Mouse (Mus musculus) liver, adult 2 months (tissue): Measurements from ENCODE around the gene Cipc. TPM values are rescaled to one million over a fixed set of nuclear protein-coding genes. Genes with fewer than 3 reads are reported as not detected.

Experiments used
- DNase-seq: peaks from one replicate; pipeline ENCODE4 v3.0.0-alpha.2; 2011; ENCODE audit warnings: low read depth, low spot score; ENCODE audit errors: extremely low read depth
- H3K27ac ChIP-seq: fragments of 200-500 bp; replicated peaks from 2 replicates; pipeline ENCODE4 v1.5.1; 2012; ENCODE audit warnings: low read depth, mild to moderate bottlenecking, control low read depth, inconsistent platforms, low read length; ENCODE audit not compliant: insufficient read depth
- H3K27me3 ChIP-seq: fragments of 200-500 bp; 2 replicates; pipeline ENCODE4 v1.6.1; 2012; ENCODE audit warnings: mild to moderate bottlenecking, moderate library complexity, low read length, inconsistent platforms; ENCODE audit not compliant: control insufficient read depth, insufficient read depth
- H3K36me3 ChIP-seq: fragments of 200-500 bp; 2 replicates; pipeline ENCODE4 v1.6.1; 2012; ENCODE audit warnings: low read length, inconsistent platforms; ENCODE audit not compliant: control insufficient read depth, insufficient read depth
- H3K4me1 ChIP-seq: fragments of 200-500 bp; 2 replicates; pipeline ENCODE4 v1.6.1; 2011; ENCODE audit warnings: low read length; ENCODE audit not compliant: control insufficient read depth, insufficient read depth
- H3K4me3 ChIP-seq: fragments of 200-500 bp; 2 replicates; pipeline ENCODE4 v1.5.1; 2011; ENCODE audit warnings: low read depth, mild to moderate bottlenecking, control low read depth, low read length, moderate library complexity; ENCODE audit not compliant: insufficient read depth
- H3K79me2 ChIP-seq: fragments of 200-500 bp; 2 replicates; pipeline ENCODE4 v1.6.1; 2012; ENCODE audit warnings: inconsistent platforms, mild to moderate bottlenecking, low read length, moderate library complexity; ENCODE audit not compliant: control insufficient read depth, insufficient read depth
- H3K9ac ChIP-seq: fragments of 200-500 bp; 2 replicates; pipeline ENCODE4 v1.6.1; 2012; ENCODE audit warnings: low read depth, mild to moderate bottlenecking, control low read depth, inconsistent platforms, low read length
- CTCF ChIP-seq: fragments of 200-500 bp; IDR thresholded peaks from 2 replicates; pipeline ENCODE4 v1.5.1; 2011; ENCODE audit warnings: low read depth, low read length, control low read depth
- POLR2A ChIP-seq: fragments of 200-500 bp; IDR thresholded peaks from 2 replicates; pipeline ENCODE4 v1.6.1; 2011; ENCODE audit warnings: low read length, control low read depth; ENCODE audit not compliant: insufficient read depth; ENCODE audit errors: extremely low read depth
- WGBS: fragments of 180-500 bp; shearing (Covaris S2); methylation state at CpG from one replicate; pipeline ENCODE4 v1.1.7; 2018; 5-methylcytosine and 5-hydroxymethylcytosine counted together
- polyA plus RNA-seq: library from polyadenylated mRNA; depleted of rRNA; stranded (reverse); fragments of >200 nt; gene quantifications from 2 replicates; pipeline ENCODE4 v1.2.3, GENCODE M21; 2012
- total RNA-seq: library from RNA; depleted of rRNA; stranded (reverse); fragments of >200 nt; gene quantifications from 2 replicates; pipeline ENCODE4 v1.2.3, GENCODE M21; 2014

Cipc gene
- total and polyA plus RNA-seq, 2 experiments = 26.4 to 36.0 TPM

DNA sequence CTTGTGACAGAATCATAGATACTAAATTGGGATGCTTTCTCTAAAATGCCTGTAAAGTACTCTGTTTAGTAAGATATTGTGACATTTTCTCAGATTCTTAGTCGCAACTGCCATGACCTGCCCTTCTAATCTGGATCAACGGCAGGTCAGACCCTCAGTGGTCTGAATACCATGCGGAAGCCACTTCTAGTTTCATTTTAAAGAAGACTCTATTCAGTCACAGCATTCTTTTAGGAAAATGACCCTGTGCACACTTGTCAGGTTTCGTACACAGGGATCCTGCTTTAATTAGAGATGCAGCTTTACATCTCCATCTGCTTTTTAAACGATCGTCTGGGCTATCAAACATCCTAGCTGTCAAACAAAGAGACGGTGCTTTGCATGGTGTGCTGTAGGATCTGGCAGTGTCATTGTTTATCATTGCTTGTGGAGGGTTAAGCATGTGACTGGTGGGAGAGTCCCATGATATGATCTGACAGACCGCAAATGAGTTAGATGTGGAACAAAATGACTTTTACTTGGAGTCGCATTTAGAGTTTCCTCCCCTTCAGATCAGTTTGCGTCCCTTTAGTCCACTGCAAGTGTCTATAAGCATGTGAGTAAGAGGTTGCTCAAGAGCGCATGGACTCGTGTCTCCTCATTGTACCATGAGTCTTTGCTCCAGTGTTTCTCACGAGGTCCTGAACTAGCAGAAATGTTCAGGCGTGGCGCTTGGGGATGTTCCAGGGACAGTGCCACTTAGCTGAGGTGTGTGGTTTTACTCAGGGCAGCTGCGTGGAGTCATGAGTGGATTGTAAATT lies 3.5 kb downstream of the Cipc start:
- peaks cover 8% of the 10 kb centered on the region; the same call in 1 of the 2 replicates for H3K79me2 ChIP-seq
- H3K36me3 ChIP-seq = peaks cover 14% of the 10 kb centered on the region
- WGBS = 67% methylated on average over 16 of the region's 16 CpGs
- DNase-seq = peak; percentile 76
- H3K9ac ChIP-seq = no peak overlapping the region
- no peaks in the 10 kb centered on the region for H3K27me3 ChIP-seq
- no peak overlapping the region for H3K27ac ChIP-seq
- H3K4me3 ChIP-seq = no peak overlapping the region
- H3K4me1 ChIP-seq = peaks cover 10% of the 10 kb centered on the region
- no peak for TF ChIP-seq CTCF
- no peak for TF ChIP-seq POLR2A

DNA sequence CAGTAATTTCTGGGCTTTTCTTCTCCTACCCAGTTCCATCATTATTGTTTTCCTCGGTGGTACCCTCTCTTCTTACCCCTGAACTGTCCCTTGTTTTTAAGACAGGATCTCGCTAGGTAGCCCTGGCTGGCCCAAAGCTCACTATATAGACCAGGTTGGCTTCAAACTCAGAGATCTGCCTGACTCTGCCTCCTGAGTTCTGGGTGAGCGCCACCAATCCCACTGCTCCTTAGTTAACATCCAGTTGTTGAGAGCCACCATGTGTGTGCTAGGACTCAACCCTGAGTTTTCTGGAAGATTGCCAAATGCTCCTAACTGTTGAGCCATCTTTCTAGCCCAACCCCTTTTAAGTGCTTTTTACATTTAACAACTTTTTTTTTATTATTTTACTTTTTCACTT lies 4.1 kb downstream of the Cipc start:
- no peak for TF ChIP-seq POLR2A
- no peak for TF ChIP-seq CTCF
- peaks cover 9% of the 10 kb centered on the region for H3K4me1 ChIP-seq
- H3K27me3 ChIP-seq = no peaks in the 10 kb centered on the region
- no peak overlapping the region for H3K27ac ChIP-seq
- H3K79me2 ChIP-seq = peaks cover 8% of the 10 kb centered on the region; the same call in 1 of the 2 replicates
- peaks cover 19% of the 10 kb centered on the region for H3K36me3 ChIP-seq
- 95% methylated on average over 3 of the region's 3 CpGs for WGBS
- no peak overlapping the region for H3K4me3 ChIP-seq
- DNase-seq = peak; percentile 43
- no peak overlapping the region for H3K9ac ChIP-seq

GRCm38 (mm10) chr12:86952331-86952850 lies 5.5 kb downstream of the Cipc start:
- Histone ChIP-seq H3K36me3 (peaks cover 29% of the 10 kb centered on the region), H3K27me3 (no peaks in the 10 kb centered on the region), H3K4me1 (peaks cover 5% of the 10 kb centered on the region), H3K9ac (no peak overlapping the region), H3K4me3 (no peak overlapping the region), H3K79me2 (peaks cover 8% of the 10 kb centered on the region; the same call in 1 of the 2 replicates), H3K27ac (no peak overlapping the region; the same call in 1 of the 2 replicates)
- DNase-seq = peak; percentile 61
- 66% methylated on average over 10 of the region's 10 CpGs for WGBS
- TF ChIP-seq POLR2A (no peak), CTCF (no peak)

GRCm38 (mm10) chr12:86955894-86956293 lies 9.1 kb downstream of the Cipc start:
- WGBS = 93% methylated on average over 2 of the region's 2 CpGs
- Histone ChIP-seq H3K36me3 (peaks cover 49% of the 10 kb centered on the region), H3K27ac (no peak overlapping the region)

DNA sequence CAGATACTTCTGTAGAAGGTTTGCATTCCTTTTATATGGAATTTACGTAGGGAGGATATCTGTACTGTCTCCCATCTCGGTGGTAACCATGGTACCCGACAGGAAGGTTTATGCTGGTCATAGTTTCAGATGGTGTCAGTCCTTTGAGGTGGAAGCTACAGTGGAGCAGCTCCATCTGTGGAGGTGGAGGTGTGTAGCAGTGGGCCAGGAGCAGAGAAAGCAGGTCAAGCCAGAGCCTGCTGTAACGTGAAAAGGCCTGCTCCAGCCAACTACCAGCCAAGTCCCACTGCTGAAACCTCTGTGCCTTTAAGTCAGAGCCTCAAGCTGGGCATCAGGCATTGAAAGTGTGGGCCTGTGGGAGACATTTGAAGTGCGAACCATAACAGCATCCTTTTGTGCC lies 11.7 kb downstream of the Cipc start:
- H3K4me1 ChIP-seq = no peaks in the 10 kb centered on the region
- H3K36me3 ChIP-seq = peaks cover 62% of the 10 kb centered on the region
- H3K27me3 ChIP-seq = no peaks in the 10 kb centered on the region
- H3K27ac ChIP-seq = no peak overlapping the region
- no peak overlapping the region for H3K9ac ChIP-seq
- H3K79me2 ChIP-seq = no peaks in the 10 kb centered on the region
- H3K4me3 ChIP-seq = no peak overlapping the region
- 93% methylated on average over 5 of the region's 5 CpGs for whole genome bisulfite sequencing
- TF ChIP-seq POLR2A = no peak
- TF ChIP-seq CTCF = no peak
- no peak for DNase-seq

More at GRCm38 (mm10) chr12:86955894-86956293, 9.1 kb downstream of the Cipc start:
- Histone ChIP-seq H3K9ac (no peak overlapping the region), H3K4me1 (no peaks in the 10 kb centered on the region; the same call in 1 of the 2 replicates), H3K27me3 (no peaks in the 10 kb centered on the region), H3K79me2 (no peaks in the 10 kb centered on the region), H3K4me3 (no peak overlapping the region)
- no peak for DNase-seq
- no peak for TF ChIP-seq CTCF
- no peak for TF ChIP-seq POLR2A

GRCm38 (mm10) chr12:86959661-86960060 lies 12.8 kb downstream of the Cipc start:
- DNase-seq = no peak
- H3K27me3 ChIP-seq = no peaks in the 10 kb centered on the region
- 97% methylated on average over 5 of the region's 5 CpGs for WGBS
- H3K27ac ChIP-seq = no peak overlapping the region
- no peak overlapping the region for H3K4me3 ChIP-seq
- H3K4me1 ChIP-seq = no peaks in the 10 kb centered on the region
- H3K36me3 ChIP-seq = peaks cover 61% of the 10 kb centered on the region
- H3K9ac ChIP-seq = no peak overlapping the region
- no peaks in the 10 kb centered on the region for H3K79me2 ChIP-seq
- no peak for TF ChIP-seq POLR2A
- TF ChIP-seq CTCF = no peak
